In genomic region chr3:121408386-121408785, GRCm38 (mm10) we compare ENCODE assay signal across 26 mouse cellular contexts.
"Had no signal": no experiment of that assay in that cellular context is flagged by ENCODE, and none has a peak within 500 bp of the region (broad histone marks: within the 10 kb centered on the region; RNA-seq: fewer than 3 reads in every experiment).

No protein-coding gene starts in this region.

- H3K9ac ChIP-seq: heart, embryonic 13.5 days; heart, embryonic 15.5 days; hindbrain, embryonic 12.5 days; hindbrain, embryonic 14.5 days; intestine, embryonic 15.5 days; limb, embryonic 12.5 days; liver, embryonic 13.5 days; liver, embryonic 15.5 days had no signal

- ATAC-seq: forebrain, embryonic 16.5 days; hindbrain, embryonic 16.5 days; inflammation-experienced regulatory T-cells, adult 6 months; intestine, embryonic 15.5 days; intestine, postnatal 0 days had no signal

- H3K27me3 ChIP-seq: heart, embryonic 13.5 days; heart, embryonic 15.5 days; hindbrain, embryonic 12.5 days; intestine, embryonic 15.5 days; limb, embryonic 12.5 days; liver, embryonic 13.5 days; liver, embryonic 15.5 days had no signal

- H3K27ac ChIP-seq: gastrocnemius, adult 2 months; heart, adult 2 months; heart, embryonic 13.5 days; heart, embryonic 15.5 days; hindbrain, embryonic 10.5 days; hindbrain, embryonic 12.5 days; hindbrain, embryonic 14.5 days; intestine, embryonic 15.5 days; kidney, postnatal 0 days; layer of hippocampus, adult 2 months; left cerebral cortex, adult 2 months; limb, embryonic 10.5 days; limb, embryonic 12.5 days; liver, embryonic 13.5 days; liver, embryonic 15.5 days had no signal

- DNase-seq: gastrocnemius, adult 2 months; gastrocnemius, postnatal 10 days; gastrocnemius, postnatal 25 days; heart, adult 2 months; heart, postnatal 14 days; heart, postnatal 4 days; liver; liver, embryonic 13.5 days had no signal

- H3K9me3 ChIP-seq: heart, embryonic 13.5 days; heart, embryonic 15.5 days; hindbrain, embryonic 10.5 days; hindbrain, embryonic 12.5 days; intestine, embryonic 15.5 days; limb, embryonic 10.5 days; limb, embryonic 12.5 days; liver, embryonic 13.5 days; liver, embryonic 15.5 days had no signal

- H3K4me2 ChIP-seq: heart, embryonic 11.5 days; heart, embryonic 13.5 days; heart, embryonic 15.5 days; hindbrain, embryonic 12.5 days; hindbrain, embryonic 14.5 days; intestine, embryonic 15.5 days; limb, embryonic 12.5 days; liver, embryonic 11.5 days; liver, embryonic 13.5 days; liver, embryonic 15.5 days had no signal

- H3K4me1 ChIP-seq: heart, embryonic 15.5 days; hindbrain, embryonic 12.5 days; liver, embryonic 13.5 days; liver, embryonic 15.5 days had no signal

- H3K4me3 ChIP-seq: gastrocnemius, adult 2 months; heart, adult 2 months; heart, embryonic 13.5 days; heart, embryonic 15.5 days; hindbrain, embryonic 10.5 days; hindbrain, embryonic 12.5 days; intestine, embryonic 15.5 days; layer of hippocampus, adult 2 months; left cerebral cortex, adult 2 months; limb, embryonic 10.5 days; limb, embryonic 12.5 days; liver, embryonic 13.5 days; liver, embryonic 15.5 days had no signal

- H3K36me3 ChIP-seq: heart, embryonic 13.5 days; heart, embryonic 15.5 days; hindbrain, embryonic 10.5 days; hindbrain, embryonic 12.5 days; intestine, embryonic 15.5 days; limb, embryonic 10.5 days; limb, embryonic 12.5 days; liver, embryonic 13.5 days; liver, embryonic 15.5 days had no signal
